Mouse (Mus musculus): ENCODE results near the gene Ulk3. TPM values are rescaled to one million over a fixed set of nuclear protein-coding genes. Genes with fewer than 3 reads are reported as not detected.

Ulk3 gene
- total RNA-seq, 2 experiments from 2014 or later, result 24.0 to 32.2 TPM

GRCm38 (mm10) chr9:57643169-57643855 is 54.1 kb downstream of the Ulk3 start:
- no peak for DNase-seq (ENCODE audit: low spot score in 2 of 2)

- DNase-seq (ENCODE audit: low spot score in 2 of 2), result no peak
Observed at GRCm38 (mm10) chr9:57643856-57644180, 54.6 kb downstream of the Ulk3 start.

DNA sequence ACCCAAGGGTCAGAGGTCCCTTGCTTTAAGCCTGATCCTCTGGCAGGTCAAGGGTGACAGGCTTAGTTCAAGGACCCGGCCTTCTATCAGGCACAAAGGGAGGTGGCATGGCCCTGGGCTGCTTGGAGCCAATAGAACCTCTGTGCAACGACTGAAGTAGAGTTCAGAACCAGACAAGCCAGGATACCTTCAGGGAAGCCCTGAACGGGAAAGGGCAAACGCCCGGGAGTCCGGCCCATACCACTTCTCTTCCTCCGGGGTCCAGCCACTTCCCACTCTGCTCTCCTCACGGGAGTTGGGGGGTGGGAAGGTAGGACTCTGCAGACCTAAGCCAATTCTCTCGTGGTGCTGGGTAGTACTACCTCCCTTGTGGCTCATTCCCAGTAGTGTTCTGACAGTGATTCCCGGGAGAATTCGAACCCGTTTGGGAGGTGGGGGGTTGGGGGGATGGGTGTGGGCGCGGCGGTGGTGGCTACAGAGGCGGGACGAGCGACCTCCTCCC is 55.2 kb downstream of the Ulk3 start:
- DNase-seq (ENCODE audit: low spot score in 2 of 2), result no peak

DNA sequence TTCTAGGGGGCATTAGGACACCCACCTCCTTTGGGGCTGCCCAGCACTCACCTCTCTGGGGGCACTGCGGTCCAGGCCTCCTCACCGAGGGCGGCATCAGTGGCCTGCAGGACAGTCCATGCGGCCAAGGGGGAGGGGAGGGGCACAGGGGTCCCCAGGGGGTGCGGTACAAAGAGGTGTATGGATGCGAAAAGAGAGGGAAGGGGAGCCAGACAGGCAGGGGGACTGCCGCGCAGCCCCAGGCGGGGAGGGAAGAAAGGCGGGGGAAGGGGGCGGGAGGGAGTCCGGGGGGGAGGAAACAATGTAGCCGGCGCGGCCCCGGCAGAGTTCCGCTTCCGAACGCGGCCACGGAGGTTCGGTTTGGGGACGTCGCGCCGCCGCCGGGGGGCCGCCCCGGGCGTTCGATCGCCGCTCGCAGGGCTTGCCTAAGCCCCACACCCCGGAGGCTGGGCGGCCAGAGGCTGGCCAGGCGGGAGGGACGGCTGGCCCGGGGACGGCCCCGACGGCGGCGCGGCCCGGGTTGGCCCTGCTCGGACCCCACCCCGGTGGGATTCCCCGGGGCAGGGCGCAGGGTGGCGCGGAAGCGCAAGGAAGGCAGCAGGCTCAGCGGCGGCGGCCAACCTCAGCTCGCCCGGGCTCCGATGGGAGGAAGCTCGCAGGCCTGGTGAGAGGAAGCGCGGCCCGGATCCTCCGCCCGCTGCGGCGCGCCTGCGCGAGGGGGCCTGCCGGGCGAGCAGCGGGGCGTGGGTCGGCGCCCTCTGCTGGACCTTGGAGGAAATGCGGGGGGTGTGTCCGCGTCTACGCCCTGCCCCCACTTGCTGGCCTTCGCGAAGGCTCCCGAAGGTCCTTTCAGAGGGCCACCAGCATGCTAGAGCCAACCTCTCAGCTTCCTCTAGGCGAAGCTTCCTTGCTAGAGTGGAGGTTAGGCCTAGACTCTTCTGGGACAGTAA is 56.0 kb downstream of the Ulk3 start:
- peak; percentile 86 to 94 for DNase-seq (ENCODE audit: low spot score in 2 of 2)

Other genes starting within 250 kb of the Ulk3 start
- gene Ppcdc, start 149.3 kb upstream of the Ulk3 start, total RNA-seq (2021), result 10 to 100 TPM; 16.8 to 17.3 TPM
- 100 to 1,000 TPM; 381 to 382 TPM for gene Scamp5, start 121.4 kb upstream of the Ulk3 start, total RNA-seq (2021)
- gene Rpp25, start 85.4 kb upstream of the Ulk3 start, total RNA-seq (2021), result 10 to 100 TPM; 12.8 to 13.3 TPM
- 100 to 1,000 TPM; 372 to 373 TPM for gene Cox5a, start 68.2 kb upstream of the Ulk3 start, total RNA-seq (2021)
- 10 to 100 TPM; 16.5 to 24.3 TPM for gene Fam219b, start 51.9 kb upstream of the Ulk3 start, total RNA-seq (2021)
- gene Mpi, start 36.7 kb upstream of the Ulk3 start, total RNA-seq (2021), result 10 to 100 TPM; 68.8 to 70.9 TPM
- gene Scamp2, start 28.5 kb upstream of the Ulk3 start, total RNA-seq (2021), result 10 to 100 TPM; 24.2 to 24.9 TPM
- 1 to 10 TPM; 1.9 to 4.7 TPM for gene Cplx3, start 16.8 kb downstream of the Ulk3 start, total RNA-seq (2021)
- not detected for gene Lman1l, start 31.3 kb downstream of the Ulk3 start, total RNA-seq (2021)
- 10 to 100 TPM; 36.4 to 37.1 TPM for gene Csk, start 64.2 kb downstream of the Ulk3 start, total RNA-seq (2021)
- gene Cyp1a2, start 94.3 kb downstream of the Ulk3 start, total RNA-seq (2021), result not detected
- gene Cyp1a1, start 98.5 kb downstream of the Ulk3 start, total RNA-seq (2021), result under 1 TPM; 0.12 to 0.13 TPM
- 10 to 100 TPM; 14.7 to 14.8 TPM for gene Edc3, start 119.1 kb downstream of the Ulk3 start, total RNA-seq (2021)
- gene Clk3, start 176.4 kb downstream of the Ulk3 start, total RNA-seq (2021), result 10 to 100 TPM; 75.3 to 76.6 TPM
- 1 to 10 TPM; 6.7 to 7.4 TPM for gene Arid3b, start 247.3 kb downstream of the Ulk3 start, total RNA-seq (2021)

Data from layer of hippocampus, adult 18-20 months (tissue).